Mouse (Mus musculus) MEL (cell line): ENCODE measurements around the gene Dusp16. TPM values are rescaled to one million over a fixed set of nuclear protein-coding genes. Genes with fewer than 3 reads are reported as not detected.
"Not testable (repeated sequence)": the region's sequence is repeated elsewhere in the genome, so short reads cannot be mapped to it uniquely, and the experiment has no call there.

Experiments used
- DNase-seq: peaks from one replicate; pipeline ENCODE4 v3.0.0; 2011; ENCODE audit warnings: low read depth, low spot score
- H3K27ac ChIP-seq: 2 replicates; pipeline ENCODE4 v1.5.1; 2012; ENCODE audit warnings: low read depth, mild to moderate bottlenecking, control low read depth, low read length, moderate library complexity; ENCODE audit not compliant: control insufficient read depth
- H3K27me3 ChIP-seq, 2 experiments: fragments of 150-350 bp in 1 of 2; sonication (generic) in 1 of 2; 2 replicates each; pipeline ENCODE4 v1.6.1; 2012; ENCODE audit warnings: low read length in 2 of 2, mild to moderate bottlenecking in 2 of 2, improper control_type of control experiment in 1 of 2, moderate library complexity in 1 of 2; ENCODE audit not compliant: insufficient read depth in 2 of 2, control insufficient read depth in 1 of 2
- H3K36me3 ChIP-seq, 2 experiments: 2 replicates each; pipeline ENCODE4 v1.6.1; 2012 to 2014; ENCODE audit warnings: low read length in 2 of 2, improper control_type of control experiment in 1 of 2, inconsistent platforms in 1 of 2, mild to moderate bottlenecking in 1 of 2; ENCODE audit not compliant: insufficient read depth in 2 of 2, control insufficient read depth in 1 of 2
- H3K4me1 ChIP-seq, 2 experiments: fragments of 150-350 bp in 1 of 2; sonication (generic) in 1 of 2; 2 replicates each; pipeline ENCODE4 v1.6.1; 2012; ENCODE audit warnings: low read length in 2 of 2, improper control_type of control experiment in 1 of 2, mild to moderate bottlenecking in 1 of 2; ENCODE audit not compliant: insufficient read depth in 2 of 2, control insufficient read depth in 1 of 2
- H3K4me3 ChIP-seq, 2 experiments: fragments of 150-350 bp in 1 of 2; sonication (generic) in 1 of 2; 2 replicates each; pipeline ENCODE4 v1.5.1; 2012; ENCODE audit warnings: low read depth in 2 of 2, low read length in 2 of 2, mild to moderate bottlenecking in 2 of 2, moderate library complexity in 2 of 2, control low read depth in 1 of 2, improper control_type of control experiment in 1 of 2; ENCODE audit not compliant: control insufficient read depth in 1 of 2, insufficient read depth in 1 of 2
- H3K79me2 ChIP-seq: 2 replicates; pipeline ENCODE4 v1.6.1; 2012; ENCODE audit warnings: mild to moderate bottlenecking, low read length, moderate library complexity; ENCODE audit not compliant: control insufficient read depth, poor library complexity, insufficient read depth
- H3K9ac ChIP-seq: 2 replicates; pipeline ENCODE4 v1.6.1; 2012; ENCODE audit warnings: low read depth, mild to moderate bottlenecking, control low read depth, low read length, moderate library complexity; ENCODE audit not compliant: control insufficient read depth, poor library complexity, severe bottlenecking
- H3K9me3 ChIP-seq: fragments of 150-350 bp; sonication (generic); replicated peaks from 2 replicates; pipeline ENCODE4 v1.6.1; 2012; ENCODE audit warnings: mild to moderate bottlenecking, low read length, improper control_type of control experiment, moderate library complexity; ENCODE audit not compliant: insufficient read depth
- CHD1 ChIP-seq: IDR thresholded peaks from 2 replicates; pipeline ENCODE4 v1.6.1; 2012; ENCODE audit warnings: low read depth, mild to moderate bottlenecking, inconsistent platforms, low read length, improper control_type of control experiment
- CTCF ChIP-seq, 3 experiments: IDR thresholded peaks in 2 of 3; conservative IDR thresholded peaks in 1 of 3; 2 replicates each; pipeline ENCODE4 v1.5.1; 2011 to 2012; ENCODE audit warnings: low read length in 3 of 3, low read depth in 2 of 3, mild to moderate bottlenecking in 2 of 3, improper control_type of control experiment in 1 of 3, inconsistent platforms in 1 of 3, mixed read lengths in 1 of 3, moderate library complexity in 1 of 3; ENCODE audit not compliant: control insufficient read depth in 1 of 3, insufficient read depth in 1 of 3, poor library complexity in 1 of 3, severe bottlenecking in 1 of 3
- ELF1 ChIP-seq: IDR thresholded peaks from 2 replicates; pipeline ENCODE4 v1.6.1; 2014; ENCODE audit warnings: low read depth, mild to moderate bottlenecking, inconsistent platforms, low read length, improper control_type of control experiment, moderate library complexity
- EP300 ChIP-seq, 2 experiments: IDR thresholded peaks; 2 replicates each; pipeline ENCODE4 v1.6.1; 2011; ENCODE audit warnings: improper control_type of control experiment in 2 of 2, low read length in 2 of 2, low read depth in 1 of 2, mild to moderate bottlenecking in 1 of 2
- GABPA ChIP-seq: IDR thresholded peaks from 2 replicates; pipeline ENCODE4 v1.6.1; 2012; ENCODE audit warnings: low read depth, mild to moderate bottlenecking, inconsistent platforms, low read length, improper control_type of control experiment, moderate library complexity
- JUND ChIP-seq: IDR thresholded peaks from 2 replicates; pipeline ENCODE4 v1.6.1; 2011; ENCODE audit warnings: low read depth, mild to moderate bottlenecking, improper control_type of control experiment, low read length
- MAZ ChIP-seq: IDR thresholded peaks from 2 replicates; pipeline ENCODE4 v1.6.1; 2012; ENCODE audit warnings: low read depth, mild to moderate bottlenecking, inconsistent platforms, low read length, improper control_type of control experiment
- MEF2A ChIP-seq: IDR thresholded peaks from 2 replicates; pipeline ENCODE4 v1.6.1; 2014; ENCODE audit warnings: low read depth, mild to moderate bottlenecking, inconsistent platforms, low read length, improper control_type of control experiment; ENCODE audit not compliant: poor library complexity, insufficient replicate concordance, severe bottlenecking; ENCODE audit errors: extremely low read depth
- MXI1 ChIP-seq: IDR thresholded peaks from 2 replicates; pipeline ENCODE4 v1.6.1; 2011; ENCODE audit warnings: mild to moderate bottlenecking, low read depth, low read length, improper control_type of control experiment
- NRF1 ChIP-seq: IDR thresholded peaks from 2 replicates; pipeline ENCODE4 v1.6.1; 2014; ENCODE audit warnings: low read depth, mild to moderate bottlenecking, inconsistent platforms, low read length, improper control_type of control experiment, moderate library complexity; ENCODE audit not compliant: poor library complexity, insufficient read depth, severe bottlenecking
- POLR2AphosphoS5 ChIP-seq: IDR thresholded peaks from 2 replicates; pipeline ENCODE4 v1.6.1; 2012; ENCODE audit warnings: low read depth, borderline replicate concordance, mild to moderate bottlenecking, inconsistent platforms, low read length, moderate library complexity, mixed read lengths
- RCOR1 ChIP-seq: IDR thresholded peaks from 2 replicates; pipeline ENCODE4 v1.6.1; 2012; ENCODE audit warnings: low read depth, mild to moderate bottlenecking, inconsistent platforms, low read length, improper control_type of control experiment
- SIN3A ChIP-seq: IDR thresholded peaks from 2 replicates; pipeline ENCODE4 v1.6.1; 2012; ENCODE audit warnings: low read length, improper control_type of control experiment, inconsistent platforms
- TBP ChIP-seq: IDR thresholded peaks from 2 replicates; pipeline ENCODE4 v1.8.0; 2011; ENCODE audit warnings: low read depth, low read length, improper control_type of control experiment
- USF1 ChIP-seq: IDR thresholded peaks from 2 replicates; pipeline ENCODE4 v1.6.1; 2014; ENCODE audit warnings: low read depth, mild to moderate bottlenecking, inconsistent platforms, low read length, improper control_type of control experiment, moderate library complexity
- ZC3H11A ChIP-seq: IDR thresholded peaks from 2 replicates; pipeline ENCODE4 v1.6.1; 2012; ENCODE audit warnings: low read depth, mild to moderate bottlenecking, inconsistent platforms, low read length, improper control_type of control experiment
- ZMIZ1 ChIP-seq: IDR thresholded peaks from 2 replicates; pipeline ENCODE4 v1.6.1; 2012; ENCODE audit warnings: low read depth, mild to moderate bottlenecking, inconsistent platforms, low read length, improper control_type of control experiment, moderate library complexity
- ZNF384 ChIP-seq: IDR thresholded peaks from 2 replicates; pipeline ENCODE4 v1.6.1; 2012; ENCODE audit warnings: low read depth, mild to moderate bottlenecking, inconsistent platforms, low read length, improper control_type of control experiment
- polyA plus RNA-seq, 2 experiments: library from polyadenylated mRNA; stranded (reverse) in 1 of 2; unstranded in 1 of 2; fragments of >175 nt in 1 of 2; fragments of >200 nt in 1 of 2; gene quantifications; 2 replicates each; pipeline versions ENCODE4 v1.2.1 to v1.2.4; 2012; ENCODE audit warnings: low replicate concordance in 2 of 2, low read depth in 1 of 2; ENCODE audit not compliant: insufficient read length in 2 of 2, insufficient read depth in 1 of 2, missing spikeins in 1 of 2
- total RNA-seq: library from RNA; depleted of rRNA; stranded (reverse); fragments of 300-350 nt; gene quantifications from 2 replicates; pipeline ENCODE4 v1.2.3, GENCODE M21; 2012

Dusp16 gene
- total and polyA plus RNA-seq, 3 experiments: 1.9 to 6.9 TPM; not detected in 1

GRCm38 (mm10) chr6:134684354-134684915, 108.0 kb downstream of the Dusp16 start:
- Histone ChIP-seq H3K27me3 (no peaks in the 10 kb centered on the region), H3K27ac (no peak overlapping the region), H3K79me2 (no peaks in the 10 kb centered on the region), H3K36me3 (no peaks in the 10 kb centered on the region; a peak in 2 of 4 replicates), H3K4me1 (peaks cover 3% of the 10 kb centered on the region in 2 experiments; a peak in 2 of 4 replicates), H3K9ac (no peak overlapping the region), H3K9me3 (no peaks in the 10 kb centered on the region), H3K4me3 (no peak overlapping the region)
- TF ChIP-seq MXI1 (no peak), MAZ (no peak), JUND (no peak), RCOR1 (no peak), ELF1 (no peak), GABPA (no peak), NRF1 (no peak), CTCF (IDR thresholded peaks at IDR 0.05 in 2 of 3, conservative IDR thresholded peaks at IDR 0.05 in 1 of 3; ENCODE audit: control insufficient read depth in 1 of 3, insufficient read depth in 1 of 3, low read depth in 2 of 3, low read length in 3 of 3, poor library complexity in 1 of 3, severe bottlenecking in 1 of 3) (no peak), ZNF384 (no peak), ZMIZ1 (no peak), MEF2A (no peak), CHD1 (no peak), ZC3H11A (no peak), USF1 (no peak), POLR2AphosphoS5 (no peak), TBP (no peak), SIN3A (no peak)
- DNase-seq: no peak

DNA sequence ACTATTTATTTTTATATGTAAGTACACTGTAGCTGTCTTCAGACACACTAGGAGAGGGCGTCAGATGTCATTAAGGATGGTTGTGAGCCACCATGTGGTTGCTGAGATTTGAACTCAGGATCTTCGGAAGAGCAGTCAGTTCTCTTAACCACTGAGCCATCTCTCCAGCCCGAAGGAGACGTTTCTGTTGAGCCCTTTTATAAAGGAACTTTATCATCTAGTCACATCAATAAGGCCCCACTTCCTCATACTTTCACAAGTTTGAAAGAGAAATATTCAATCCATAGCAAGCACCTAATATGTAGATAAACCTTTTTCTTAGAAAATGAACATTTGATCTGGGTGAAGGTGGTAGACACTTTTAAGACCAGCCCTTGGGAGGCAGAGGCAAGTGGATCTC, 113.1 kb downstream of the Dusp16 start:
- H3K4me3 ChIP-seq, H3K9me3 ChIP-seq, H3K9ac ChIP-seq: not testable (repeated sequence)
- peak; percentile 60 for DNase-seq
- Histone ChIP-seq H3K27ac (peak overlapping the region; percentile 30; the same call in 1 of the 2 replicates), H3K36me3 (peaks cover 0 to 17% of the 10 kb centered on the region in 2 experiments; a peak in 2 of 4 replicates)
- TF ChIP-seq EP300 (IDR thresholded peaks at IDR 0.05; ENCODE audit: low read depth in 1 of 2, low read length in 2 of 2): 0 out of 4 replicates have a peak, but pooled peaks have one; percentile 11 to 19
- peak; percentile 92 for TF ChIP-seq TBP
- TF ChIP-seq, all 39 proteins: peak for 2; not testable (repeated sequence) for 37
- H3K4me1 ChIP-seq: peaks cover 8 to 14% of the 10 kb centered on the region in 2 experiments
- H3K79me2 ChIP-seq, H3K27me3 ChIP-seq: not testable (repeated sequence)
